In genomic region chr2:105908351-105908750, GRCm38 (mm10) we compare ENCODE assay signal across 10 mouse cellular contexts. TPM values are rescaled to one million over a fixed set of nuclear protein-coding genes. Genes with fewer than 3 reads are reported as not detected.
A peak's percentile ranks its signal among the peaks of the same experiment; 100 is the strongest.
DNase-seq lines count a peak whose midpoint lies in the region; TF ChIP-seq lines count a peak whose summit lies in the region.
"Had no signal": no experiment of that assay in that cellular context is flagged by ENCODE, and none has a peak within 500 bp of the region (broad histone marks: within the 10 kb centered on the region; RNA-seq: fewer than 3 reads in every experiment).

No protein-coding gene starts in this region.

- H3K4me3 ChIP-seq in gastrocnemius, adult 2 months = no peak overlapping the region
- no peak overlapping the region for H3K4me3 ChIP-seq in hindbrain, embryonic 10.5 days
- H3K4me3 ChIP-seq: hindbrain, embryonic 15.5 days; lung, embryonic 15.5 days had no signal

- intact Hi-C loops in gastrocnemius, adult 2 months (cut with DNase I) = loop anchor here (5.0 to 10.0 kb wide), 2 partner anchors 94 to 224 kb away; partner anchors contain the start of gene Dnajc24

- H3K36me3 ChIP-seq in hindbrain, embryonic 10.5 days = peaks cover 15% of the 10 kb centered on the region

- peaks cover 18% of the 10 kb centered on the region for H3K4me1 ChIP-seq in hindbrain, embryonic 10.5 days (replicated peaks)

- DNase-seq in gastrocnemius, adult 2 months = no peak
- DNase-seq in gastrocnemius, postnatal 25 days = no peak
- peak; percentile 72 for DNase-seq in 3T3-L1 (ENCODE audit: low read depth, low spot score)
- DNase-seq in T-cell, adult 2 months (ENCODE audit: low spot score) = peak; percentile 23
- peak; percentile 20 for DNase-seq in kidney, postnatal 14 days
- DNase-seq in urinary bladder, postnatal 36 days (ENCODE audit: low spot score in 2 of 2) = no peak
- DNase-seq in hindbrain, embryonic 10.5 days (ENCODE audit: low spot score) = no peak
- DNase-seq in spleen, postnatal 4 days (ENCODE audit: low spot score in 2 of 2) = no peak

- H3K27me3 ChIP-seq in hindbrain, embryonic 10.5 days (ENCODE audit: insufficient read depth, poor library complexity, severe bottlenecking) = no peaks in the 10 kb centered on the region
- H3K27me3 ChIP-seq: hindbrain, embryonic 15.5 days; lung, embryonic 15.5 days had no signal

- TF ChIP-seq CTCF in gastrocnemius, adult 2 months (IDR thresholded peaks at IDR 0.05) = peak; percentile 37

- no peak overlapping the region for H3K27ac ChIP-seq in gastrocnemius, adult 2 months
- no peak overlapping the region for H3K27ac ChIP-seq in hindbrain, embryonic 10.5 days
- H3K27ac ChIP-seq: hindbrain, embryonic 15.5 days; lung, embryonic 15.5 days had no signal

- WGBS in hindbrain, embryonic 10.5 days = 87% methylated on average over 5 of the region's 5 CpGs

- no peaks in the 10 kb centered on the region for H3K9me3 ChIP-seq in hindbrain, embryonic 10.5 days
- H3K9me3 ChIP-seq: hindbrain, embryonic 15.5 days; lung, embryonic 15.5 days had no signal

RNA-seq across cellular contexts. Expression of gene Immp1l, which starts 3.9 kb away (rescaled TPM):
- total RNA-seq in gastrocnemius, adult 2 months (2021) = 10 to 100 TPM; 76.1 to 81.6 TPM
- total RNA-seq in gastrocnemius, postnatal 25 days (2021) = 10 to 100 TPM; 57.5 to 59.2 TPM
- 125 and 131 TPM in 2 replicates for polyA plus RNA-seq in hindbrain, embryonic 10.5 days (2016; fragmentation: Nextera tagmentation; extraction: Ambion mirVana)

RNA-seq across cellular contexts. Expression of gene Elp4, which starts 4.0 kb away (rescaled TPM):
- total RNA-seq in gastrocnemius, adult 2 months (2021) = 10 to 100 TPM in 1 of 2 experiments, 1 to 10 TPM in 1; 8.9 to 12.1 TPM
- total RNA-seq in gastrocnemius, postnatal 25 days (2021) = 1 to 10 TPM; 6.8 to 8.7 TPM
- polyA plus RNA-seq in hindbrain, embryonic 10.5 days (2016; fragmentation: Nextera tagmentation; extraction: Ambion mirVana) = 49.8 and 55.2 TPM in 2 replicates

Comparison
In these comparisons a context has a peak if more than half of its experiments do, and no peak if none do; other contexts are left out.
1. DNase-seq: peak in 3T3-L1 (single experiment), T-cell, adult 2 months (single experiment) and kidney, postnatal 14 days (single experiment); none in gastrocnemius, adult 2 months (single experiment), gastrocnemius, postnatal 25 days (single experiment), urinary bladder, postnatal 36 days (0 of 2), hindbrain, embryonic 10.5 days (single experiment) and spleen, postnatal 4 days (0 of 2).